Mouse (Mus musculus) stomach, postnatal 0 days (tissue): ENCODE results near the gene Lypd6b. TPM values are rescaled to one million over a fixed set of nuclear protein-coding genes. Genes with fewer than 3 reads are reported as not detected.

Experiments used
- ATAC-seq: fragments of 200-750 bp; cut with Nextera tagmentation; 2 replicates; pipeline ENCODE4 v1.8.0; 2017; ENCODE audit not compliant: low FRiP score, low TSS enrichment
- DNase-seq: peaks from one replicate; pipeline ENCODE4 v3.0.0-alpha.2; 2016; ENCODE audit warnings: low spot score
- H3K27ac ChIP-seq: fragments of 300-500 bp; sonication (generic); replicated peaks from 2 replicates; pipeline ENCODE4 v1.5.1; 2014; ENCODE audit warnings: mild to moderate bottlenecking, control low read depth
- H3K27me3 ChIP-seq: fragments of 300-500 bp; sonication (generic); 2 replicates; pipeline ENCODE4 v1.6.1; 2014; ENCODE audit warnings: low read length; ENCODE audit not compliant: control insufficient read depth, insufficient read depth
- H3K36me3 ChIP-seq: fragments of 300-500 bp; sonication (generic); 2 replicates; pipeline ENCODE4 v1.6.1; 2014; ENCODE audit warnings: low read length, mixed read lengths; ENCODE audit not compliant: control insufficient read depth, insufficient read depth
- H3K4me1 ChIP-seq: fragments of 300-500 bp; sonication (generic); replicated peaks from 2 replicates; pipeline ENCODE4 v1.6.1; 2014; ENCODE audit warnings: antibody characterized with exemption; ENCODE audit not compliant: control insufficient read depth, insufficient read depth
- H3K4me2 ChIP-seq: fragments of 300-500 bp; sonication (generic); replicated peaks from 2 replicates; pipeline ENCODE4 v1.6.1; 2014; ENCODE audit warnings: low read depth, mild to moderate bottlenecking, control low read depth, moderate library complexity
- H3K4me3 ChIP-seq: fragments of 300-500 bp; sonication (generic); 2 replicates; pipeline ENCODE4 v1.5.1; 2014; ENCODE audit warnings: low read depth, low read length, control low read depth
- H3K9ac ChIP-seq: fragments of 300-500 bp; sonication (generic); 2 replicates; pipeline ENCODE4 v1.6.1; 2014; ENCODE audit warnings: mild to moderate bottlenecking, low read length, control low read depth, mixed read lengths
- H3K9me3 ChIP-seq: fragments of 300-500 bp; sonication (generic); 2 replicates; pipeline ENCODE4 v1.6.1; 2016; ENCODE audit warnings: low read length; ENCODE audit not compliant: control insufficient read depth
- CTCF ChIP-seq: IDR thresholded peaks from 2 replicates; pipeline ENCODE4 v1.5.1; 2016; ENCODE audit warnings: antibody characterized with exemption, low read depth, mild to moderate bottlenecking, moderate library complexity
- EP300 ChIP-seq: optimal IDR thresholded peaks from 2 replicates; pipeline ENCODE3; 2016; ENCODE audit warnings: antibody characterized with exemption
- WGBS: fragments of 180-500 bp; shearing (Covaris S2); extraction: QIAGEN DNeasy Blood & Tissue Kit; methylation state at CpG from one replicate; pipeline ENCODE4 v1.1.7; 2014; 5-methylcytosine and 5-hydroxymethylcytosine counted together
- polyA plus RNA-seq: library from polyadenylated mRNA; unstranded; fragments of >200 nt; fragmentation: Nextera tagmentation; extraction: Ambion mirVana; gene quantifications from 2 replicates; pipeline ENCODE4 v1.2.1, GENCODE M21; 2015

Lypd6b gene
- 31.2 and 31.8 TPM in 2 replicates for polyA plus RNA-seq

DNA sequence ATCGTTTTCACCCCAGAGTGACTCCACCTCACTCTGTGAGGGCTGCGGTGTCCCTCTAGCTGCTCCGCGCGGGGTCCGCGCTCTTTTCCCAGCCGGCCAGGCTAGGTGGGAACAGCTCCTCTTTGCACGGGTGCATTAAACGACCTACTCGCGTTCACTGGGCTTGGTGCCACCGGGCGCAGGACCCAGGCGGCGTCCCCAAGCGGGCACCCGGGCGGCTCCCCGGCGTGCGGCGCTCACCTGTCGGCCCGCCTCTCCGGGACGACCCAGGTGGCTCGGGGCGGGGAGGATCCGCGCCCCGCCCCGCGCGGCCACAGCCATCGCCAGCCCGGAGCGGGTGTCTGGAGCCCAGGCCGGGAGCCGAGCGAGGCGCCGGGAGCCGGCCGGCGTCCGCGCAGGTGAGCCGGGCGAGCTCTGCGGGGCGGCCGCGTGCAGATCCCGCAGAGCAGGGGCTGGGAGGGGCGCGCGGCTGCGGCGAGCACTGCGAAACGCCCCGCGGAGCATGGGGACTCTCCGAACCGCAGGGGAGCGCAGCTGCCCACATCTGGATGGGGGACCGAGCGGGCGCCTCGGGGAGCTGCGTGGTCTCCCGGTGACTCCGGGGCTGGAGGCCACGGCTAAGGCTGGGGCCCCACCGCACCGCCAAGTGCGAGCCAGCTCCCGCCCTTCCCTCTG, at the start of gene Lypd6b:
Gene Lypd6b, plus strand, starts transcription at position 313 of the 675 bp plus-strand sequence.
- peak within 1 kb of the TSS; percentile 77 for H3K9ac ChIP-seq
- no peaks in the 10 kb centered on the region for H3K9me3 ChIP-seq
- WGBS: 2% methylated on average over 76 of the region's 79 CpGs
- H3K4me2 ChIP-seq: peak within 1 kb of the TSS; percentile 95
- no peaks in the 10 kb centered on the region for H3K27me3 ChIP-seq
- H3K4me3 ChIP-seq: peak within 1 kb of the TSS; percentile 65
- H3K36me3 ChIP-seq: no peaks in the 10 kb centered on the region
- no peaks in the 10 kb centered on the region for H3K4me1 ChIP-seq
- DNase-seq (peak; percentile 82), ATAC-seq (peak; percentile 92)
- peak within 1 kb of the TSS; percentile 71 for H3K27ac ChIP-seq
- TF ChIP-seq EP300 (no peak), CTCF (no peak)

- Histone ChIP-seq H3K9me3 (no peaks in the 10 kb centered on the region), H3K4me2 (no peak overlapping the region), H3K4me1 (peaks cover 5% of the 10 kb centered on the region; the same call in 1 of the 2 replicates), H3K27ac (no peak overlapping the region; the same call in 1 of the 2 replicates), H3K4me3 (no peak overlapping the region), H3K9ac (no peak overlapping the region), H3K27me3 (no peaks in the 10 kb centered on the region), H3K36me3 (no peaks in the 10 kb centered on the region)
- peak; percentile 44 for DNase-seq
- ATAC-seq: peak; percentile 71
- TF ChIP-seq CTCF (no peak), EP300 (no peak)
- WGBS: 28% methylated on average over 5 of the region's 5 CpGs
Observed at GRCm38 (mm10) chr2:49739046-49739445, 48.4 kb upstream of the Lypd6b start.

DNA sequence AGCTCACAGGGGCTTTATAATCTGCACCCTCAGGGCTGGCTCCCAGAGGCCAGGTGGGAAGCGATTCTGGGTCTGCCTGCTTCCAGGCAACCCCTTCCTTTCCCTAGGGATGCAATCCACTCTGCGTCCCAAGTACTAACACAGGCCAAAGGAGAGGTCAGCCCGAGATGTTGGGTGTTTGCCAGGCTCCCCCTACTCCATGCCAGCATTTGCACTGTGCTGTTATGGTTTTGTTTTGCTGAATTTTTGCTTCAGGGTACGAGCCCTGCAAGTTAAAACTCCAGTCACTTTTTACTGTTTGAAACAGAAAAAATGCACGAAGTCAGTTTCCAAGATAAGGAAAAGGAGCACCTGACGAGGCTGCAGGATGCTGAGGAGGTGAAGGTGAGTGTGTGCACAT, 46.5 kb upstream of the Lypd6b start:
- H3K4me1 ChIP-seq: peaks cover 11% of the 10 kb centered on the region

GRCm38 (mm10) chr2:49741895-49742734, 45.4 kb upstream of the Lypd6b start:
- 62% methylated on average over 16 of the region's 16 CpGs for WGBS
- ATAC-seq: no peak
- no peaks in the 10 kb centered on the region for H3K27me3 ChIP-seq
- H3K36me3 ChIP-seq: no peaks in the 10 kb centered on the region
- no peak overlapping the region for H3K9ac ChIP-seq
- TF ChIP-seq EP300 (no peak), CTCF (no peak)
- H3K9me3 ChIP-seq: no peaks in the 10 kb centered on the region
- H3K4me1 ChIP-seq: peaks cover 11% of the 10 kb centered on the region
- DNase-seq: no peak
- H3K4me3 ChIP-seq: no peak overlapping the region
- no peak overlapping the region for H3K27ac ChIP-seq
- 0 out of 2 replicates have a peak overlapping the region, but pooled peaks have one; percentile 1 for H3K4me2 ChIP-seq

More for the DNA sequence above, 46.5 kb upstream of the Lypd6b start:
- 59% methylated on average over 6 of the region's 6 CpGs for WGBS
- ATAC-seq (no peak), DNase-seq (no peak)
- Histone ChIP-seq H3K9me3 (no peaks in the 10 kb centered on the region), H3K27ac (no peak overlapping the region), H3K36me3 (no peaks in the 10 kb centered on the region), H3K4me3 (no peak overlapping the region), H3K27me3 (no peaks in the 10 kb centered on the region), H3K9ac (no peak overlapping the region), H3K4me2 (no peak overlapping the region)
- no peak for TF ChIP-seq CTCF
- no peak for TF ChIP-seq EP300

GRCm38 (mm10) chr2:49742919-49743318, 44.6 kb upstream of the Lypd6b start:
- Histone ChIP-seq H3K9me3 (no peaks in the 10 kb centered on the region), H3K27ac (no peak overlapping the region), H3K4me1 (peaks cover 11% of the 10 kb centered on the region), H3K4me3 (no peak overlapping the region), H3K27me3 (no peaks in the 10 kb centered on the region), H3K36me3 (no peaks in the 10 kb centered on the region), H3K4me2 (no peak overlapping the region), H3K9ac (no peak overlapping the region)
- ATAC-seq (no peak), DNase-seq (no peak)
- TF ChIP-seq CTCF (no peak), EP300 (no peak)
- 53% methylated on average over 4 of the region's 4 CpGs for WGBS
